Mouse (Mus musculus): ENCODE measurements around the gene Arfgef2. TPM values are rescaled to one million over a fixed set of nuclear protein-coding genes. Genes with fewer than 3 reads are reported as not detected.
A peak's percentile ranks its signal among the peaks of the same experiment; 100 is the strongest.

Arfgef2 gene
- polyA plus RNA-seq, 1 experiment from 2014 or later = 4.0 TPM

DNA sequence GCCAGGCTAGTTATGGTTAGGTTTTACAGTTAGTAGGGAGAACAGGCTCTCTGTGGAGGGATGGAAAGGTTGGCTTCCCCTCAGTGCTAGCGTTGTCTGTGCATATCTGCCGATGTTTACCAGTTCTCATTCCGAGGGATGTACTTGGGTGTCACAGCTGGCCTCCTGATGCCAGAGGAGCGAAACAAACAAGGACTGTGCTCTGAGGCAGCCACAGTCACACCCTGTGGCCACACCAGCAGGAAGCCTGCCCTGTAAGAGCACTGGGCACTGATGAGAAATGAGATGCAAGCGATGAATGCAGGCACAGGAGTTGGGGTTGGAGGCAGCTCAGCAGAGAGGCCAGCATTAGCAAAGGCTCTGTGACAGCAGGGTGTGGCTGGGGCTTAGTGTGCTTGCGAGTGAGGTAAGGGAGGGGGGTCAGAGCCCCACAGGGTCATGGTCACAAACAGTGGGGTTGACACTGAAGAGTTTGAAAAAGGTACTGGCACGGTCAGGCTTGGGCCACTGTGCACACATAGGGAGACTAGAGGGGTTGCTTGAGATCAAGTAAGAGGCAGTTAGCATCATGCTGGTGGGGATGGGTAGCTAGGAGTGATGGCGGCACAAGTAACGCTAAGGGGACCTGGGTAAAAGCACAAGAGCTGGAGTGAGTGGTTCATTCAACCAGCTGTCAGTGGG is 13.2 kb downstream of the Arfgef2 start:
- no peaks in the 10 kb centered on the region for H3K36me3 ChIP-seq (replicated peaks; ENCODE audit: control insufficient read depth, insufficient read depth, low read depth, low read length)
- H3K4me3 ChIP-seq (ENCODE audit: low read depth, low read length) = no peak overlapping the region
- no peaks in the 10 kb centered on the region for H3K4me1 ChIP-seq (ENCODE audit: control insufficient read depth, insufficient read depth, low read length)
- 86% methylated on average over 9 of the region's 9 CpGs for WGBS
- H3K27ac ChIP-seq (replicated peaks; ENCODE audit: low read depth, low read length) = no peak overlapping the region
- H3K9ac ChIP-seq (replicated peaks; ENCODE audit: low read length) = no peak overlapping the region
- ATAC-seq (replicated peaks; ENCODE audit: insufficient number of reproducible peaks, low FRiP score, low TSS enrichment, low read depth) (peak; percentile 67), DNase-seq (ENCODE audit: low spot score) (no peak)
- no peaks in the 10 kb centered on the region for H3K9me3 ChIP-seq (replicated peaks; ENCODE audit: control insufficient read depth, low read length)
- no peak overlapping the region for H3K4me2 ChIP-seq (ENCODE audit: low read depth, low read length)
- no peaks in the 10 kb centered on the region for H3K27me3 ChIP-seq (ENCODE audit: control insufficient read depth, insufficient read depth, low read length)

DNA sequence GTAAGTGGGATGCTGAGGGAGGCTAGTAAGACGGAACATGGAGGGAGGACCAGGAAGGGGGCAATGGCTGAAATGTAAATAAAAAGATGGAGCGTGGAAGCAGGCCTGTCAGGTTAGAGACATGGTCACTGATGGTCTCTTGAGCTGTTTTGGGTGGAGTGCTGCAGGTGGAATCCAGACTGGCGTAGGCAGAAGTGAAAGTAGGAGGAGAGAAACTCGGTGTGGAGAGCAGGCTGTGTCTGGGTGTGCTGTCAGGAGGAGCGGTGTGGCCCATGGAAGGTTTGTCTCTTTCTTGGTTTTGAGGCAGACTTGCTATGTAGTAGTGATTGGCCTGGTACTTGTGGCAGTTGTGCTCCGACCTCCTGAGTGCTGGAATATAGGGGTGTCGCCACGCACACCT is 14.5 kb downstream of the Arfgef2 start:
- no peak overlapping the region for H3K9ac ChIP-seq (replicated peaks; ENCODE audit: low read length)
- H3K4me3 ChIP-seq (ENCODE audit: low read depth, low read length) = no peak overlapping the region
- H3K9me3 ChIP-seq (replicated peaks; ENCODE audit: control insufficient read depth, low read length) = no peaks in the 10 kb centered on the region
- no peaks in the 10 kb centered on the region for H3K27me3 ChIP-seq (ENCODE audit: control insufficient read depth, insufficient read depth, low read length)
- 90% methylated on average over 8 of the region's 8 CpGs for WGBS
- no peak for DNase-seq (ENCODE audit: low spot score)
- no peak overlapping the region for H3K27ac ChIP-seq (replicated peaks; ENCODE audit: low read depth, low read length)
- H3K4me2 ChIP-seq (ENCODE audit: low read depth, low read length) = no peak overlapping the region
- H3K36me3 ChIP-seq (replicated peaks; ENCODE audit: control insufficient read depth, insufficient read depth, low read depth, low read length) = no peaks in the 10 kb centered on the region
- H3K4me1 ChIP-seq (ENCODE audit: control insufficient read depth, insufficient read depth, low read length) = no peaks in the 10 kb centered on the region
- ATAC-seq (replicated peaks; ENCODE audit: insufficient number of reproducible peaks, low FRiP score, low TSS enrichment, low read depth) = no peak

DNA sequence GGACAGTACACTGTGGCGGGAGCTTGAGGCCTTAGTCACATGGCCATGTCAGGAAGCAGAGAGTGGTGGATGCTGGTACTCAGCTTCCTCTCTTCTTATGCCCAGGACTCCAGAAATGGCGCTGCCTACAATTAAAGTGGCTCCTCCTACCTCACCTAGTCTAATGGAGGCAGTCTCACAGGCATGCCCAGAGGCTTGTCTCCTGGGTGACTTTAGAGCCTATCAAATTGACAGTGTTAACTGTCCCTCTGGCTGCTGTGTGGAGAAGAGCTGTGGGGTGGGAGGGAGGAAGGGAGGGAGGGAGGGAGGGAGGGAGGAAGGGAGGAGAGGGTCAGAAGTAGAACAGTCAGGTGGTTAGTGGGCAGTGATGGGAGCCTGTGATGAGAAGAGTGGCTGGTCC is 15.5 kb downstream of the Arfgef2 start:
- Histone ChIP-seq H3K27ac (replicated peaks; ENCODE audit: low read depth, low read length) (no peak overlapping the region), H3K27me3 (ENCODE audit: control insufficient read depth, insufficient read depth, low read length) (no peaks in the 10 kb centered on the region), H3K4me2 (ENCODE audit: low read depth, low read length) (no peak overlapping the region), H3K36me3 (replicated peaks; ENCODE audit: control insufficient read depth, insufficient read depth, low read depth, low read length) (no peaks in the 10 kb centered on the region), H3K4me3 (ENCODE audit: low read depth, low read length) (no peak overlapping the region), H3K9ac (replicated peaks; ENCODE audit: low read length) (no peak overlapping the region), H3K9me3 (replicated peaks; ENCODE audit: control insufficient read depth, low read length) (no peaks in the 10 kb centered on the region), H3K4me1 (ENCODE audit: control insufficient read depth, insufficient read depth, low read length) (no peaks in the 10 kb centered on the region)
- DNase-seq (ENCODE audit: low spot score) (no peak), ATAC-seq (replicated peaks; ENCODE audit: insufficient number of reproducible peaks, low FRiP score, low TSS enrichment, low read depth) (peak; percentile 47; the same call in 1 of the 2 replicates)
- WGBS = 47% methylated on average over 2 of the region's 2 CpGs

DNA sequence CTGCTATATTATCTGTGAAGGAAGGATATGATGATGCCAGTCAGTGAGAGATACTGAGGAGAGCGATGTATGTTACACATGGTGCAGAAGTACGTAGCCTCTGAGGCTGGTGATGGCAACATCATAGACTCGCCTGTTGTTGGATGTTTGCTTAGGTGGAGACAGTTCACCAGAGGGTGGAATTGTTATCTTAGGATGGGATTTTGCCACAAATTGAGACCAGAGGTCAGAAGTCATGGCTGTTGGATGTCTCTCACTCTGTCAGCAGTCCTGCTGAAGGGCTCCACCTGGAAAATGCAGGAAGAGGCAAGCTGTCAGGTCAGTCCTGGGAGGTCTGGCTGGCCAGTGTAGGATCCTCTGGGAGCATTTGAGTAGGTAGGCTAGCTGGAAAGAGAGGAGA is 16.0 kb downstream of the Arfgef2 start:
- H3K27ac ChIP-seq (replicated peaks; ENCODE audit: low read depth, low read length) = no peak overlapping the region
- H3K9ac ChIP-seq (replicated peaks; ENCODE audit: low read length) = no peak overlapping the region
- 85% methylated on average over 3 of the region's 3 CpGs for WGBS
- ATAC-seq (replicated peaks; ENCODE audit: insufficient number of reproducible peaks, low FRiP score, low TSS enrichment, low read depth) (no peak), DNase-seq (ENCODE audit: low spot score) (no peak)
- no peaks in the 10 kb centered on the region for H3K9me3 ChIP-seq (replicated peaks; ENCODE audit: control insufficient read depth, low read length)
- H3K4me1 ChIP-seq (ENCODE audit: control insufficient read depth, insufficient read depth, low read length) = no peaks in the 10 kb centered on the region
- no peak overlapping the region for H3K4me2 ChIP-seq (ENCODE audit: low read depth, low read length)
- H3K4me3 ChIP-seq (ENCODE audit: low read depth, low read length) = no peak overlapping the region
- no peaks in the 10 kb centered on the region for H3K27me3 ChIP-seq (ENCODE audit: control insufficient read depth, insufficient read depth, low read length)
- no peaks in the 10 kb centered on the region for H3K36me3 ChIP-seq (replicated peaks; ENCODE audit: control insufficient read depth, insufficient read depth, low read depth, low read length)

DNA sequence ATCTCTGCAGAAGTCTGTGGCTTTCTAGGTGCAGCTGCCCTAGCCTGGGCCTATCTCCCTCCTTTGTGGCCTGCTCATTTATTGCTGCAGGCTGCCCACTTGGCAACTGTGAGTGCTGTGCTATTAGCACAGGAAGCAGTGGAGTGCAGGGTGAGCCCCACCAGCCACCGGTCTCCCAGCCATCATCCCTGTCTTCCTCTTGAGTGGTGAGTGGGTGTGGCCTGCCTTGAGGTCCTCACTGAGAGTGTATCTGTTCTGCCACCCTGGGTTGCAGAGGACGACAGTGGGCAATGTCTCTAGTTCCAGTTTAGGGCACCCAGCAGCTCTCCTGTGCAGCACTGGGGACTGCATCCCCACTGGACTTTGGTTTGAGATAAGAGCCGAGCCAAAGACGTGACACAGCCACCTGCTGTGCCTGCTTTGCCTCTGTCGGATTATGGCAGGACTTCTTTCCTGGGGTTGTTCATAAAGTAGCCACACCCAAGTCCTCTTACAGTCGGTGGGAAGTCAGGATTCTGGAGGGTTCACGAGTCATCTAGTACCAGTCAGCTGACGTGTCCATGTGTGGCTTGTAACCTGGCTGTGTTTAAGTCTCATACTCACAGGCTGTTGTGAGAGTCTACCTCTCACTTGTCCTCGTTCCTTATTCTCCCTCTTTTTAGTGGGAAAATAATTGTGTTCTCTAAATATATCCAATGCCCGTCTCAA is 16.9 kb downstream of the Arfgef2 start:
- no peaks in the 10 kb centered on the region for H3K4me1 ChIP-seq (ENCODE audit: control insufficient read depth, insufficient read depth, low read length)
- H3K4me3 ChIP-seq (ENCODE audit: low read depth, low read length) = no peak overlapping the region
- no peak overlapping the region for H3K4me2 ChIP-seq (ENCODE audit: low read depth, low read length)
- no peaks in the 10 kb centered on the region for H3K9me3 ChIP-seq (replicated peaks; ENCODE audit: control insufficient read depth, low read length)
- no peak for DNase-seq (ENCODE audit: low spot score)
- ATAC-seq (replicated peaks; ENCODE audit: insufficient number of reproducible peaks, low FRiP score, low TSS enrichment, low read depth) = no peak
- no peaks in the 10 kb centered on the region for H3K27me3 ChIP-seq (ENCODE audit: control insufficient read depth, insufficient read depth, low read length)
- 82% methylated on average over 10 of the region's 10 CpGs for WGBS
- no peak overlapping the region for H3K9ac ChIP-seq (replicated peaks; ENCODE audit: low read length)
- no peak overlapping the region for H3K27ac ChIP-seq (replicated peaks; ENCODE audit: low read depth, low read length)
- no peaks in the 10 kb centered on the region for H3K36me3 ChIP-seq (replicated peaks; ENCODE audit: control insufficient read depth, insufficient read depth, low read depth, low read length)

DNA sequence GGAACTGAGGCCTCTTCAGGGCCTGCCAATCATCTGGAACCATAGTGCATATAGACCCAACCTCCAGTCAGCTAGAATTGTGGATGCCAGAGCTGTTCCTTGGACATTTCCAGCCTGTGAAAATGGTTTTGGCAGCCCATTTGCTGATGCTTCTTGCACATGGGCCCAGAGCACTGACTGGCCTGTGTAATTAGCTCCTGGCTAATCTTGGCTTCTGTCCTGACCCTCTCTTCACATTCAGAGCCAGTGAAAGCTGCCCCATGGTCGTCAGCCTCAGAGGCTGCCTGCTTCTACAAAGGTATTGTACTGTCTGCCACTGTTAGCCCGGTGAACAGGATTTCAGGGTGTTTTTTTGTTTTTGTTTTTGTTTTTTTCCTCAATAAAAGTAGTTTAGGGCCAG is 17.5 kb downstream of the Arfgef2 start:
- H3K4me1 ChIP-seq (ENCODE audit: control insufficient read depth, insufficient read depth, low read length) = no peaks in the 10 kb centered on the region
- no peak overlapping the region for H3K27ac ChIP-seq (replicated peaks; ENCODE audit: low read depth, low read length)
- ATAC-seq (replicated peaks; ENCODE audit: insufficient number of reproducible peaks, low FRiP score, low TSS enrichment, low read depth) = no peak
- H3K9me3 ChIP-seq (replicated peaks; ENCODE audit: control insufficient read depth, low read length) = no peaks in the 10 kb centered on the region
- no peaks in the 10 kb centered on the region for H3K27me3 ChIP-seq (ENCODE audit: control insufficient read depth, insufficient read depth, low read length)
- H3K4me2 ChIP-seq (ENCODE audit: low read depth, low read length) = no peak overlapping the region
- H3K36me3 ChIP-seq (replicated peaks; ENCODE audit: control insufficient read depth, insufficient read depth, low read depth, low read length) = no peaks in the 10 kb centered on the region
- no peak overlapping the region for H3K4me3 ChIP-seq (ENCODE audit: low read depth, low read length)
- no peak for DNase-seq (ENCODE audit: low spot score)
- H3K9ac ChIP-seq (replicated peaks; ENCODE audit: low read length) = no peak overlapping the region
- 84% methylated on average over 2 of the region's 2 CpGs for WGBS

DNA sequence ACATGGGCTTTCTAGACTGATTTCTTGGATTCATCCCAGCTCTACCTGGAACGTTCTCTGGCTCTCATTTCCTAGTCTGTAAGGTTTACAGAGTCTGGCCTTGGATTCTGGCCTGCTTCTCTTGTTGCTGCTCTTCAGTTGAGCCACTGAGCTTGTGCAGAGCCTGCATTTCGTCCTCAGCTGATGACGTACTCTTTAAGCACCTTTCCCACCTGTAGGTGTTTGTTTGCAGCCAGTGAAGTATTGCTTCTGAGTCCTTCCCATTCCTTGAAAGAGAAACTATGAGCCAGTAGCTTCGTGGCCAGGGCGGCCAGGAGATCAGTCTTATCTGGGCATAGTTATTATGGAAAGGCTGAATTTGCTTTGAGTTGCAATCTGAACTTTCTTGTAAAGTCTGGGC is 19.0 kb downstream of the Arfgef2 start:
- no peak for ATAC-seq (replicated peaks; ENCODE audit: insufficient number of reproducible peaks, low FRiP score, low TSS enrichment, low read depth)
- Histone ChIP-seq H3K9me3 (replicated peaks; ENCODE audit: control insufficient read depth, low read length) (no peaks in the 10 kb centered on the region), H3K4me1 (ENCODE audit: control insufficient read depth, insufficient read depth, low read length) (no peaks in the 10 kb centered on the region), H3K4me2 (ENCODE audit: low read depth, low read length) (no peak overlapping the region), H3K9ac (replicated peaks; ENCODE audit: low read length) (no peak overlapping the region), H3K36me3 (replicated peaks; ENCODE audit: control insufficient read depth, insufficient read depth, low read depth, low read length) (no peaks in the 10 kb centered on the region), H3K27ac (replicated peaks; ENCODE audit: low read depth, low read length) (no peak overlapping the region), H3K27me3 (ENCODE audit: control insufficient read depth, insufficient read depth, low read length) (no peaks in the 10 kb centered on the region), H3K4me3 (ENCODE audit: low read depth, low read length) (no peak overlapping the region)
- 90% methylated on average over 5 of the region's 5 CpGs for WGBS
- no peak for DNase-seq (ENCODE audit: low spot score)

DNA sequence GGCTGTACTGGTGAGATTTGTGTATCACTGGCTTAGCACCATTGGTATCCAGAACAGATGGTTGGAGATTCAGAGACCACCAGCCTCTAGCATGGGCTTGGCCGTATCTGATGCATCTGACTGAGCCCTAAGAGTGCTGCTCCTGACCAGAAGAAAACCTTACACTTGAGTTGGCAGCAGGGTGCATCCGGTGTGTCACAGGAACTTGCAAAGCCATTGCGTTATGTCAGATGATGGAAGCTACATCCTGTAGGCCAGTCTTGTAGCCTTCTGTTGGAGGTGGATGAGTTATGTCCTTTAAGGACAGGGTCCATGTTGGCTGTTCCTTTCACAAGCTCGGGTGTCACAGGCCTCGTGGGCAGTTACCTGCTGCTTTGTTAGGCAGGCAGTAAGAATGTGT is 19.6 kb downstream of the Arfgef2 start:
- no peak overlapping the region for H3K4me2 ChIP-seq (ENCODE audit: low read depth, low read length)
- no peak for DNase-seq (ENCODE audit: low spot score)
- no peaks in the 10 kb centered on the region for H3K4me1 ChIP-seq (ENCODE audit: control insufficient read depth, insufficient read depth, low read length)
- WGBS = 92% methylated on average over 5 of the region's 5 CpGs
- H3K4me3 ChIP-seq (ENCODE audit: low read depth, low read length) = no peak overlapping the region
- no peak overlapping the region for H3K9ac ChIP-seq (replicated peaks; ENCODE audit: low read length)
- H3K27me3 ChIP-seq (ENCODE audit: control insufficient read depth, insufficient read depth, low read length) = no peaks in the 10 kb centered on the region
- H3K36me3 ChIP-seq (replicated peaks; ENCODE audit: control insufficient read depth, insufficient read depth, low read depth, low read length) = no peaks in the 10 kb centered on the region
- ATAC-seq (replicated peaks; ENCODE audit: insufficient number of reproducible peaks, low FRiP score, low TSS enrichment, low read depth) = no peak
- no peak overlapping the region for H3K27ac ChIP-seq (replicated peaks; ENCODE audit: low read depth, low read length)
- no peaks in the 10 kb centered on the region for H3K9me3 ChIP-seq (replicated peaks; ENCODE audit: control insufficient read depth, low read length)
